Mouse (Mus musculus): ENCODE results near the gene Myo3a.
"Not testable (repeated sequence)": the region's sequence is repeated elsewhere in the genome, so short reads cannot be mapped to it uniquely, and the experiment has no call there.

Gene Myo3a

GRCm38 (mm10) chr2:22227308-22227707, at the start of gene Myo3a:
Gene Myo3a, plus strand, starts transcription at chr2:22227503.
- in situ Hi-C loops (cut with MboI; ENCODE audit: low sequenced_read_pairs) = no loop called here

GRCm38 (mm10) chr2:22250462-22250861, 23.2 kb downstream of the Myo3a start:
- in situ Hi-C loops (cut with MboI; ENCODE audit: low sequenced_read_pairs) = no loop called here

DNA sequence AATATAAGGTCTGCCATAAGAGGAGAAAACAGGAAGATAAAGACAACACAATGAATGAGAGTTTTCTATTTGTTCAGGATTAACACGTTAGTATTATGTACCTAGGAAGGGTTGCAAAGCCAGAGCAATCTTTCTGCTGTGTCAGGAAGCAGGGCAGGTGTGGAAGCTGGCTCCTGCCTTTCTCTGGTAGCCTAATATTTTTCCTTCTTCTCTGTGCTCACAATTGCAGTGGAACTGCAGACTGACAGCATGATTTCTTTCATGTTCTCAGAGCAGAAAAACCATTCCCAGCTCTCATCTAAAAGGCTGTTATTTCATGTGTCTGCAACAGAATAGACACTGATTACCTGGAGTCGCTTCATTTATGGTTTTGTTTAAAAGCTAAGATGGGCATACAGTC, 23.7 kb downstream of the Myo3a start:
- in situ Hi-C loops (cut with MboI; ENCODE audit: low sequenced_read_pairs) = no loop called here

- in situ Hi-C loops (cut with MboI; ENCODE audit: low sequenced_read_pairs) = no loop called here
Observed at GRCm38 (mm10) chr2:22255600-22255999, 28.3 kb downstream of the Myo3a start.

DNA sequence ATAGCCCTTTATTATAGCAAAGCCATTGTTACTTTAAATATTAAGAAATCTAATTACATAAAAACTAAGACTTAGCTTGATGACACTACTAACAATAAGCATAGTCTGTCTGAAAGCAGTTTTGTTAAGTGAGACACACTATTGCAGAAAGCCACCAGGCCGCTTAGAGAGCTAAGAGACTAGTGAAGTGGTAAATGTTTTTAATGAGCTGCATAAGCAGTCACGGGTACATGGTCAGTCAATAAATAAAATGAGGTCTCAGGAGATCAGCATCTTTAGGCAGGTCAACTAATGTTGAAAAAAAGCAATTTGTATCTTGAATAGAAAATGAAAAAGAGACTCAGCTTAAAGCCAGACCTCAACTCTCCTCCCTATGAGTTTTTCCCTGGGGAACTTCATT, 44.3 kb downstream of the Myo3a start:
- in situ Hi-C loops (cut with MboI; ENCODE audit: low sequenced_read_pairs) = no loop called here

DNA sequence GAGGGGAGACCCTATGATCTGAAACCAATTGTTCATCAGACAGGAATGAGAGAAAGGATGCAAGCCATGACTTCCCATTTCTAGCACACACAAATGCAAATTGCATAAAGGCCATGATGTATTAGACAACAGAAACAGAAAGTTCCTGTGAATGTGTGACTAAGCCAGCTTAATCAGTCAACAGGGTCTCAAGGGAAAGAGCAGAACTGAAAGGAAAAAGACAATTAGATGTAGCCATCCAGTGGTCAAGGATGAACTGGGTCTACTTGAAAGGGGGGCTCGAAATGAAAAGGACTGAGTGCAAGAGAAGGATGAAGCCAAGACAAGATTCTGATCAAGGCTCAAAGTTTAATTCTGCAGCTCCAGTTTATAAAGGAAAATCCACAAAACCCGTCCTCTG, 58.1 kb downstream of the Myo3a start:
- in situ Hi-C loops (cut with MboI; ENCODE audit: low sequenced_read_pairs) = no loop called here

DNA sequence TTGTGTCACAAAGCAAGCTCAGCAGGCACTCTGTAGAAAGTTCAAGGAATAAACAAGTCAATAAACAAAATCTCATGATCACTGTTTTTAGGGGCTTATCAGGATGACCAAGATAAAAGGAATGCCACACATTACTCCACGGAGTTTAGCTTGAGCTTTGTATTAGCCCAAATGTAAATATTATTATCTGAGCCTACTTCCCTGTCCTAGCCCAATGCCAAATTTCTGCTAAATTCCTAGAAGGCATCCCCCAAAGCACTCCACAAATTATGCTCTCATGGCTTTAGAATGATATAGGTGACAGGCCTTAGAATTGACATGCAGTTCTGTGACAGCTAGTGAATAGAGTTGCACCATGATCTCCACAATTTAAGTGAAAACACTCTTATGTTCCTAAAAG, 58.5 kb downstream of the Myo3a start:
- in situ Hi-C loops (cut with MboI; ENCODE audit: low sequenced_read_pairs) = no loop called here

GRCm38 (mm10) chr2:22293579-22294446, 66.5 kb downstream of the Myo3a start:
- in situ Hi-C loops (cut with MboI; ENCODE audit: low sequenced_read_pairs) = no loop called here

DNA sequence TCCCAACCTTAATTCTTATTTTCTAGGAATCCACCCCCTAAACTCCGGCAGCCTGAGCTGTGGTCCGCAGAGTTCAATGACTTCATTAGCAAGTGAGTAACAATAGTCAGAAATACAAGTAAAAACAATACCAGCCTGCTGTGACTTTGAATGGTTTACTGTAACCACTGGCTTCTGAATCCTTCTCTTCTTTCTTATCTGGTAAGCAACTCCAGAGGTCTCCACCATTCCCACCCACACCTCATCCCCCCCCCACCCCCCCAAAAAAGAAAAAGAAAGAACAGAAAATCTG, 67.1 kb downstream of the Myo3a start:
- in situ Hi-C loops (cut with MboI; ENCODE audit: low sequenced_read_pairs) = no loop called here

DNA sequence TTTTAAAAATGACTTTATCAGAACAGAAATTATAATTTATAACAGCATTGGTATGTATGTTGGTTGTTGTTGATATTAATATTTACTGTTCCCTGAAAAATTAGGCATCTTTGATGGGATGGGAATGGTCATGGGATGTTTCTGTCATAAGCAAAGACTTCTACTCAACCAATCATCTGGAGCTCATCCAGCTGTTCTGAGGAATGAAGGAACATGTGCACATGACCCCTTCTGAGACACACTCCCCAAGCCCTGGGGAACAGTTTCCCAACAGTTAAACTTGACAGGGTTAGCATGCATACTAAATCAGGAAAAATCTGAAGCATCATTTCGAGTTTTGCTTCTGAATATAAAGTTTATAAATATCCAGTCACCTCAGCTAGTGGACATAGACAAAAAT, 70.6 kb downstream of the Myo3a start:
- in situ Hi-C loops (cut with MboI; ENCODE audit: low sequenced_read_pairs) = no loop called here

DNA sequence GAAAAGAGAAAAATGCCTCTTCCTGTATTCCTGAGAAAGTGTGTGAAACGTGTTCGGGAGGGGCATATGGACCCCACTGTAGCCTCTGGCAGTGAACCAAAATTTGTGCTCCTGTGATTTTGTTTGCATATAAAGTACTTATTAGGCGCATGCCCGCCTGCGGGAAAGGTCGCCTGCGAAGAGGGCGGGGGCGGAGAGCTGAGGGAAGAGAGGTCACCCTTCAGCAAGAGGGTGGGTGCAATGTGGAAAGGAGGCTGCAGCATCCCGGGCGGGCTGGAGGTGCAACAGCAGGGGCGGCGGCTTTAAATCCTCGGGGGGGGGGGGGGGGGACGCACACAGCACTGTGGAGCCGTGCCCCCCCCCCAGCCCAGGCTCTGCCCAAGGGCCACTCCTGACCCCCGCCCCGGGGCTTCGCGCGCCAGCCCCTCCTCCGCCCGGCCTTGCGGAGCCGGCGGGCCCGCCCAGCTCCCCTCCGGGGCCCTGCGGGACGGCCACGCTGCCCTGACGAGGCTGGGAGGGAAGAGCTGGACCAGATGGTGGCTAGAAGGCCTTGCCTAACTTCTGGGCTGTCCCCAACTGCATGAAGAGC, 111.1 kb downstream of the Myo3a start:
- in situ Hi-C loops (cut with MboI; ENCODE audit: low sequenced_read_pairs) = no loop called here

- in situ Hi-C loops (cut with MboI; ENCODE audit: low sequenced_read_pairs) = not testable (repeated sequence)
Observed at GRCm38 (mm10) chr2:22410511-22410910, 183.2 kb downstream of the Myo3a start.

DNA sequence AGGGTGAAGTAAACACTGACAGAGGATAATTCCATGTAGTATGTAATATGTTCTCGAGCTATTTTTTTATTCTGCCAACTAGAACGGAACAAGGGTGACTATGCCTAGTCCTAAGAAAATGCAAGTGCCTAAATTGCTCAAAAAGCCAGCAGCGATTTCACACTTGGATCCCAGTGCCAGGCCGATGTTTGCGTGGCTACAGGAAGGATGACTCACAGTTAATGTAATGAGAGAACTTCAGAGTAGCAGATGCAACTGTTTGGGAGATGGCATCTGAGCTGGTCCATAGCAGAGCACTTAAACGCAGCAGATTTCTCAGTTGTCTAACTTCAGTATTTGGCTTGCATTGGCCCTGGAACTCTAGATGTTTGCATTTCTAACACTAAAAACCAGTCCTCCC, 321.1 kb downstream of the Myo3a start:
- in situ Hi-C loops (cut with MboI; ENCODE audit: low sequenced_read_pairs) = no loop called here

DNA sequence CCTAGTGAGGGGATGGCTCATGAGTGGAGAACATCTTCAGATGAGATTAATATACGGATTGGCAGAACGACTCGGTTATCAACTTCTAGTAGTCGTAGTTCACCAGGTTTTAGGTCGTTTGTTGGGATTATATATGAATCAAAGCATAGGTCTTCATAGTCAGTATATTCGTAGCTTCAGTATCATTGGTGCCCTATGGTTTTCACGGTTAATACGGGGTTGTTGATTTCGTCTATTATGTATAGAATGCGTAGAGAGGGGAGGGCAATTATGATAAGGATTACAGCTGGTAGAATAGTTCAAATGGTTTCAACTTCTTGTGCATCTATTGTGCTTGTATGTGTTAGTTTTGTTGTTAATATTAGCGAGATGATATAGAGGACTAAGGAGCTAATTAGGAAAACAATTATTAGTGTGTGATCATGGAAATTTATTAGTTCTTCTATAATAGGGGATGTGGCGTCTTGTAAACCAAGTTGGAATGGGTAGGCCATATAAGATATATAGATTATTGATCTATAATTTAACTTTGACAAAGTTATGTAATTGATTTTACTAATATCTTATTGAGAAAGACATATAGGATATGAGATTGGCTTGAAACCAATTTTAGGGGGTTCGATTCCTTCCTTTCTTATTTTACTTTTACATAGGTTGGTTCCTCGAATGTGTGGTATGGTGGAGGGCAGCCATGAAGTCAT, 360.3 kb downstream of the Myo3a start:
- in situ Hi-C loops (cut with MboI; ENCODE audit: low sequenced_read_pairs) = not testable (repeated sequence)

DNA sequence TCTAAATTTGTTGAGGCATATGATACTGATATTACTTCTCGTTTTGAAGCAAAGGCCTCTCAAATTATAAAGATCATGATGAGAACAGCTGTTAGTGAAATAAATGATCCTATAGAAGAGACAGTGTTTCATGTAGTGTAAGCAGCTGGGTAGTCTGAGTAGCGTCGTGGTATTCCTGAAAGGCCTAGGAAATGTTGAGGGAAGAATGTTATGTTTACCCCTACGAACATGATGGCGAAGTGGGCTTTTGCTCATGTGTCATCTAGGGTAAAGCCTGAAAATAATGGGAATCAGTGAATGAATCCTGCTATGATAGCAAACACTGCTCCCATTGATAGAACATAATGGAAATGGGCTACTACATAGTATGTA, 360.9 kb downstream of the Myo3a start:
- in situ Hi-C loops (cut with MboI; ENCODE audit: low sequenced_read_pairs) = not testable (repeated sequence)

- in situ Hi-C loops (cut with MboI; ENCODE audit: low sequenced_read_pairs) = not testable (repeated sequence)
Observed at GRCm38 (mm10) chr2:22588673-22589381, 361.5 kb downstream of the Myo3a start.

GRCm38 (mm10) chr2:22589382-22590205, 362.3 kb downstream of the Myo3a start:
- in situ Hi-C loops (cut with MboI; ENCODE audit: low sequenced_read_pairs) = not testable (repeated sequence)

DNA sequence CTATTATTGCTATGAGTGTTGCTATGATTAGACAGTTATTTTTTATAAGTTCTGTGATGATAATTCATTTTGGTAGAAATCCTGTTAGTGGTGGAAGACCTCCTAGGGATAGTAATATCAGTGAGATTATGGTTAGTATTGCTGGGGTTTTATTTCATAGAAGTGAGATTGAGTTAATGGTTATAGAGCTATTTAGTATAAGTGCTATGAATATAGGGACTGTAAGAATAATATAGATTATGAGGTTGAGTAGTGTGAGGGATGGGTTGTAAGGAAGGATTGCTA, 362.8 kb downstream of the Myo3a start:
- in situ Hi-C loops (cut with MboI; ENCODE audit: low sequenced_read_pairs) = no loop called here

- in situ Hi-C loops (cut with MboI; ENCODE audit: low sequenced_read_pairs) = no loop called here
Observed at GRCm38 (mm10) chr2:22617951-22618350, 390.6 kb downstream of the Myo3a start.

GRCm38 (mm10) chr2:22619416-22619815, 392.1 kb downstream of the Myo3a start:
- in situ Hi-C loops (cut with MboI; ENCODE audit: low sequenced_read_pairs) = no loop called here

GRCm38 (mm10) chr2:22620030-22620429, 392.7 kb downstream of the Myo3a start:
- in situ Hi-C loops (cut with MboI; ENCODE audit: low sequenced_read_pairs) = no loop called here

Measured in CH12F3 (cell line).